Mouse (Mus musculus) neutrophil, adult 5-6 weeks (primary cell): ENCODE data around the gene Cytip. TPM values are rescaled to one million over a fixed set of nuclear protein-coding genes. Genes with fewer than 3 reads are reported as not detected.

Source experiments
- ATAC-seq: fragments of 151-379, 151-347 bp; 2 replicates; pipeline ENCODE4 v1.8.0; 2017; ENCODE audit warnings: mild to moderate bottlenecking, moderate TSS enrichment; ENCODE audit not compliant: insufficient number of reproducible peaks, poor library complexity, low FRiP score, severe bottlenecking; ENCODE audit errors: extremely low read depth
- total RNA-seq: library from RNA; stranded (forward); fragments of 200-1000 nt; gene quantifications from 2 replicates; pipeline ENCODE4 v1.2.3, GENCODE M21; 2017

The Cytip gene
- total RNA-seq, 1 experiment from 2014 or later: 722 TPM

DNA sequence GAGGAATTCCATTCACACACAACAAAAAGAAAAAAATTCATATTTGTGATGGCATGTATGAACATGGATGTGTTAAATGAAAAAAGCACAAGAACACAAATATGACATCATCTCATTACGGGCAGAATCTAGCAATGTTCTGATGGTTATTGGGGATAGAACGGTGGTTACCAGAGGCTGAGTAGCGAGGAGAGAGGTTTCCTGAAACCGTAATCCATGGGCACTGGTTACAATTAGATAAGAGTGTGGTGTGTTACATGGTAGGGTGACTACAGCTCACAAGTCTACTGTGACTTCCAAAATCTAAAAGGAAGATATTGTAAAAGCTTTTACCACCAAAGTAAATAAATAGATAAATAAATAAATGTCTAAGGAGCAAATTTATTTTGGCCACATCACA lies 58.8 kb downstream of the Cytip start:
- ATAC-seq: no peak

DNA sequence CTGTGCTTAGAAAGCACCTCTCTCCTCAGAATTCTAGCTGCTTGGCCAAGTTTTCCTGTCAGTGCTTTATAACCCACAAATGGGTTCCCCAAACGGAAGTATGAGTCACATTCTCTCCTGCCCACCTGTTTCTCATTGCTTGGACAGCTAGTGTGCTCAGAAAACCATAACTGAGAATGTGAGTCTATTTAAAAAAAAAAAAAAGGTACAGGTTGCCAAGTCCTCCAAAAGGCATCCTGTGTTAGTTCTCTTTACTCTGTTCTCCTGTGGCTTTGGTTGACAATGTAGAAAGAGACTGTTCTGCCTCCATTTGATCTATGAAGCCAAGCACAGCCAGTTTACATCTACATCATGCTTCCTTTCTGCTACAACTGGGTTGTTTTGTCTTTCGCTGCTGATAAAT lies 60.3 kb downstream of the Cytip start:
- peak; percentile 27 for ATAC-seq

DNA sequence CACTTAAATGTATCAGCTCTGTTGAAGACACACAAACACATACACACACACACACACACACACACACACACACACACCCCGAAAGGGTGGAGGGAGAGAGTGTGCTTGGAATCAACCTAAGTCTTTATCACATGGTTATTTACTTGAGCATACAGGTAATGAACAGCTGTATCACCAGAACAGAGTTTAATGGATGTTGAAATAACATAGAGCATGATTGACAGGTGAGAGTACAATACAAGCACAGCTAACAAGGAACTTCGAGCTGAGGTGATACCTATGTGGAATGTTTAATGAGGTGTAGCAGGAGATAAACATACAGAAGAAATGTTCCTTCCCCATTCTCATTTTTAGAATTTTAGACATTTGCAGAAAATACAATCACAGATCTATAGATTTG lies 62.7 kb downstream of the Cytip start:
- no peak for ATAC-seq

DNA sequence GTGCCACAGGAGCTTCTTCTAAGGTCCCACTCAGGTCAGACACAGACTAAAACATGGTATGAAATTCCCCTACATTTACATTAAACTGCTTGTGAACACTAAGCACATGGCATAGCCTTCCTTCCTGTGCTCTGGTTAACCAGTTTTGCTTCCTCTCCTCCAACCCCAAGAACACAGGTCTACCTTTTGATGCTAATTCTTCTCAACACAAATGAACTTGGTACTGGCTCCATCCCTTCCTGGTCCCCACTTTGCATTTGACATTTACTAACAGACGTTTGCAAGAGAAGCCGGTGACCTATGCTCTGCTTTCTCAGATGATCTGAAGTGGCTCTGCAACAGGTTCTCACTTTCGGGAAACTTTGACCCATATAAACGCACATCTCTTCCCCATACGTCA lies 65.4 kb downstream of the Cytip start:
- 0 out of 2 replicates have a peak, but pooled peaks have one; percentile 15 for ATAC-seq

DNA sequence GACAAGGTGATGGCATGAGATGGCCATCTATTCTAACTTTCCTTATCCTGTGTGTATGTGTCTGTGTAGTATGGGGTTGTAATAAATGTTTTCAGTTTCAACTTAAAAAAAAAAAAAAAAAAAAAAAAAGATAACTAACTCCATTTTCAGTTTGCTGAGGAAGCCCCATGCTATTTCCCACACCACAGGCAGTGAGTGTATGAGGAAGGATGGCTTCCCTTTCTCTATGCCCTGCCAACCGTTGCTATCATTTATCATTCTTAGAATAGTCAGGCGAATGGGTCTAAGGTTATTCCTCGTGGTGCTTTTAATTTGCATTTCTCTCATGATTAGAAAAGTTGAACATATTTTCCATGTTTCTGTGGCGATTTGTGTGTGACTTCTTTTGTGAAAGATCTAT lies 84.2 kb downstream of the Cytip start:
- ATAC-seq: 0 out of 2 replicates have a peak, but pooled peaks have one; percentile 9

DNA sequence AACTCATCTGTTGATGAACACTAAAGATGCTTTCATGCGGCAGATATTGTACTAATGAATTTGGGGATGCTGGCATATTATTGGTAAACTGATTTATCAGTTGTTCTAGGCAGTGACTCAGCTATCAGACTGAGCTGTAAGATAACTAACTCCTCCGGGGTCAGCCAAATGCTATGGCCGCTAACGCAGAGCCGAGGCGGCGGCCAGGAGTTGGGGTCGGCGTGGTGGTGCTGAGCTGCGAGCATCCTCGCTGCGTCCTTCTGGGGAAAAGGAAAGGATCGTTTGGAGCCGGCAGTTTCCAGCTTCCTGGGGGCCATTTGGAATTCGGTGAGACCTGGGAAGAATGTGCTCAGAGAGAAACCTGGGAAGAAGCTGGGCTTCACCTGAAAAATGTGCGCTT lies 87.4 kb downstream of the Cytip start:
- peak; percentile 67; the same call in 1 of the 2 replicates for ATAC-seq

DNA sequence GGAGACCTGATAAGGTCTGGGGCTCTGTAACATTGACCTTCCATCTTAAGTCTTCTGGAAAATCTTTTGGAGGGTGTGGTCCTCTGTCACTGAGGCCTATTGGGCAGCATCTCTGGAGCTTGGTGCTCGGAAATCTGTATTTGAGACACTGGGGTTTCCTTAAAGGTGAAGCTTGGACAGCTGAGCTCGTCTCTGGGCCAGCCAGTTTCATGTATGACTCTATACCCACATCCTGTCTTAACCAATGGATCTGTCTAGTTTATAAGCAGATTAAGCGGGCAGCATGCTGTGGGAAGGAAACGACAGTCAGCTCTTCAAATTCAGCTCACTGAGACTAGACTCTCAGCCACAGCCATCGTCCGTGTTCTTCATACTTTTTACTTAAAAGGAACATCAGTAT lies 88.3 kb downstream of the Cytip start:
- no peak for ATAC-seq

DNA sequence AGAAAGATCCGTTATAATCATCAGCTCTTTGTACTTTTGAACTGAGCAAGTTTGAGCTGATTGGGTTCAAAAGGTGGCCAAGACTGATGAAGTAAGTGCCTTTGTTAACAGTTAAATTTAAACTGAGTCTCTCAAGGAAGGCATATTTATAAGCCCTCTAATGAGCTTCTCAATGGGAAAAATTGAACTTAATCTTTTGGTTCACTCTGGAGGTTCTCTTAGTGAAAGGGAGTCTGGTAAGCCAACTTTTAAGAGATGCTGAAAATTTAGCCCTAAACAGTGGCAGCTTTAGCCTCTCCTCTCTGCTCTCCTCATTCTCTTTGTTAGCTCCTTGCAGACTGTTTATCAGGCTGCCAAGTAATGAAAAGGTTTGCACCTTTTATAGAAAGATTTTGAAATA lies 100.5 kb downstream of the Cytip start:
- no peak for ATAC-seq

DNA sequence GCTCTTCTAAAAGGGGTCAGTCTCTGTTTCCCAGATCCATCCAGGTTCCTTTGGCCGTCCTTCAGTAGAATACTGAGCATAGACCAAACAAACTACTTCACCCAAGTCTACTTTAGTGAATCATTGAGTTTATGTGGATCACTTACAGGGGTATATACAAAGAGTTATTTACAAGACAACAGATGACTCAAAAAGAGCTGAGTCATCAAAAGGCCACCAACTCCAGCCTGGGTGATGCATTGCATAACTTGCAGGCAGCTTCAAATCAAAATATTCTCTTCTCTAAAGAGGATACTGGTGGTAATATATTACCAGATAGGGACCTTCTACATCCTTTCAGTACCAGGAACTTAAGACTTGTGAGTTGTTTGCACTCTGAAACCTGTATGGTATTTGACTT lies 108.9 kb downstream of the Cytip start:
- no peak for ATAC-seq

DNA sequence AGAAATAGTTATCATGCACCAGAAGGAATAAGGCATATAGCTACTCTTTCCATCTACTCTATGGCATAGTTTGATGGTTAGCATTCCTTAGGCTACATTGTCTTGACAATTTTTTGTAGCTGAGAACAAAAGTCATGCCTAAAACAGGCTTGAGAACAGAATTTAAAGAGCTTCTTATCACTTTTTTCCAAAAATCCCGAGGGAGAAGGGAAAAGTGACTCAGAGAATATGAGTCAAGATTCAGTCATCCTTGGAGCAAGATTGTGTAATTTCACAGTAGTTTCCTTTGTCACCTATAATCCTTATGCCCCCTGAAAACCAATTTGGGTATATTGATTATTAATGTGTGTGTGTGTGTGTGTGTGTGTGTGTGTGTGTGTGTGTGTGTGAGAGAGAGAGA lies 115.5 kb downstream of the Cytip start:
- ATAC-seq: no peak

Other genes with a start within 250 kb of the Cytip start
- gene Galnt5, start 197.6 kb downstream of the Cytip start, total RNA-seq: not detected in 2 replicates
- gene Ermn, start 142.7 kb downstream of the Cytip start, total RNA-seq: not detected in 2 replicates
- not detected in 2 replicates for gene Acvr1c, start 162.4 kb upstream of the Cytip start, total RNA-seq